Comparison of ENCODE assay signal across 10 mouse cellular contexts in genomic region chr11:88307616-88308543, GRCm38 (mm10). TPM values are rescaled to one million over a fixed set of nuclear protein-coding genes. Genes with fewer than 3 reads are reported as not detected.
A peak's percentile ranks its signal among the peaks of the same experiment; 100 is the strongest.
DNase-seq lines count a peak whose midpoint lies in the region; ATAC-seq and TF ChIP-seq lines count a peak whose summit lies in the region.
"Had no signal": no experiment of that assay in that cellular context is flagged by ENCODE, and none has a peak within 500 bp of the region (broad histone marks: within the 10 kb centered on the region; RNA-seq: fewer than 3 reads in every experiment).

No protein-coding gene starts in this region.

- H3K27ac ChIP-seq in liver, embryonic 12.5 days, result no peak overlapping the region
- H3K27ac ChIP-seq in hindbrain, embryonic 11.5 days (ENCODE audit: low read depth, low read length), result peak overlapping the region; percentile 87
- H3K27ac ChIP-seq: macrophage had no signal

- peak; percentile 33; the same call in 1 of the 2 replicates for TF ChIP-seq CTCF in G1E (IDR thresholded peaks at IDR 0.05; ENCODE audit: low read depth, low read length)

- H3K4me1 ChIP-seq in liver, embryonic 12.5 days, result peaks cover 5% of the 10 kb centered on the region; the same call in 1 of the 2 replicates
- peaks cover 2% of the 10 kb centered on the region; the same call in 1 of the 2 replicates for H3K4me1 ChIP-seq in G1E (ENCODE audit: insufficient read depth, low read depth, low read length)
- peaks cover 33% of the 10 kb centered on the region for H3K4me1 ChIP-seq in hindbrain, embryonic 11.5 days (replicated peaks; ENCODE audit: control insufficient read depth, insufficient read depth, low read length)

- no peaks in the 10 kb centered on the region for H3K9me3 ChIP-seq in liver, embryonic 12.5 days (replicated peaks)
- H3K9me3 ChIP-seq in G1E (replicated peaks), result no peaks in the 10 kb centered on the region
- H3K9me3 ChIP-seq in hindbrain, embryonic 11.5 days (ENCODE audit: control insufficient read depth, low read length), result no peaks in the 10 kb centered on the region

- WGBS in liver, embryonic 12.5 days (ENCODE audit: insufficient replicate concordance), result 64% methylated on average over 14 of the region's 14 CpGs
- WGBS in hindbrain, embryonic 11.5 days, result 78% methylated on average over 14 of the region's 14 CpGs

- ATAC-seq in liver, embryonic 12.5 days, result no peak
- ATAC-seq in G1E (ENCODE audit: extremely low read depth, insufficient number of reproducible peaks, low FRiP score, poor library complexity, severe bottlenecking), result no peak
- no peak for ATAC-seq in hindbrain, embryonic 11.5 days (ENCODE audit: low FRiP score)
- ATAC-seq in frontal cortex, adult (ENCODE audit: low TSS enrichment), result no peak

- H3K4me2 ChIP-seq in liver, embryonic 12.5 days, result no peak overlapping the region
- H3K4me2 ChIP-seq in hindbrain, embryonic 11.5 days (replicated peaks; ENCODE audit: low read depth, low read length), result no peak overlapping the region

- no peaks in the 10 kb centered on the region for H3K36me3 ChIP-seq in liver, embryonic 12.5 days
- no peaks in the 10 kb centered on the region for H3K36me3 ChIP-seq in G1E (replicated peaks)
- no peaks in the 10 kb centered on the region for H3K36me3 ChIP-seq in hindbrain, embryonic 11.5 days (ENCODE audit: control insufficient read depth, insufficient read depth, low read length)

- no peak overlapping the region for H3K9ac ChIP-seq in liver, embryonic 12.5 days
- no peak overlapping the region for H3K9ac ChIP-seq in hindbrain, embryonic 11.5 days (ENCODE audit: low read depth, low read length)

- no peak overlapping the region for H3K4me3 ChIP-seq in liver, embryonic 12.5 days
- H3K4me3 ChIP-seq in G1E (ENCODE audit: low read depth, low read length), result no peak overlapping the region
- no peak overlapping the region for H3K4me3 ChIP-seq in hindbrain, embryonic 11.5 days (ENCODE audit: low read depth, low read length)

- DNase-seq in liver (peak; percentile 16), G1E (ENCODE audit: low spot score) (peak; percentile 20)
- no peak for DNase-seq in hindbrain, embryonic 11.5 days (ENCODE audit: low spot score)
- peak; percentile 60 for DNase-seq in testis, postnatal 10 days (ENCODE audit: low spot score)
- DNase-seq in right cerebral cortex, postnatal 4 days, result no peak

- H3K27me3 ChIP-seq in liver, embryonic 12.5 days (replicated peaks), result peaks cover 8% of the 10 kb centered on the region
- peaks cover 54% of the 10 kb centered on the region for H3K27me3 ChIP-seq in G1E (ENCODE audit: insufficient read depth, low read length)
- H3K27me3 ChIP-seq in hindbrain, embryonic 11.5 days (ENCODE audit: control insufficient read depth, insufficient read depth, low read length), result no peaks in the 10 kb centered on the region

RNA-seq across cellular contexts. Expression of gene Ccdc182, which starts 14.0 kb away (rescaled TPM):
- 0.10 and 0.14 TPM in 2 replicates for polyA plus RNA-seq in liver, embryonic 12.5 days (2016; fragmentation: Nextera tagmentation; extraction: Ambion mirVana)
- not detected in 2 replicates for total RNA-seq in G1E (2014; fragmentation: Nextera tagmentation)
- total RNA-seq in G1E (2017), result not detected in 2 replicates
- not detected in 2 replicates for polyA plus RNA-seq in G1E (2012)
- polyA plus RNA-seq in hindbrain, embryonic 11.5 days (2014; fragmentation: Nextera tagmentation; extraction: Ambion mirVana), result 9.8 and 10.0 TPM in 2 replicates
- total RNA-seq: heart, adult 8-10 months had no signal
- polyA plus RNA-seq: embryonic facial prominence, embryonic 14.5 days; macrophage had no signal

Comparison
In these comparisons a context has a peak if more than half of its experiments do, and no peak if none do; other contexts are left out.
1. DNase-seq: peak in liver (single experiment), G1E (single experiment) and testis, postnatal 10 days (single experiment); none in hindbrain, embryonic 11.5 days (single experiment) and right cerebral cortex, postnatal 4 days (single experiment).